Mouse (Mus musculus): ENCODE data around the gene Map2k3.

GRCm38 (mm10) chr11:60915201-60915600 lies 16.6 kb upstream of the Map2k3 start:
- TF ChIP-seq CTCF (IDR thresholded peaks at IDR 0.05 in 2 of 3, conservative IDR thresholded peaks at IDR 0.05 in 1 of 3; ENCODE audit: control insufficient read depth in 1 of 3, insufficient read depth in 1 of 3, low read depth in 2 of 3, low read length in 3 of 3, poor library complexity in 1 of 3, severe bottlenecking in 1 of 3) (no peak), POLR2A (IDR thresholded peaks at IDR 0.05; ENCODE audit: control insufficient read depth in 1 of 2, insufficient read depth in 1 of 2, low read depth in 1 of 2, low read length in 2 of 2, poor library complexity in 1 of 2) (no peak), USF1 (IDR thresholded peaks at IDR 0.05; ENCODE audit: low read depth, low read length) (no peak), GATA1 (IDR thresholded peaks at IDR 0.05; ENCODE audit: low read depth, low read length) (no peak), TAL1 (IDR thresholded peaks at IDR 0.05; ENCODE audit: low read length) (no peak)
